Mouse (Mus musculus) thymus, postnatal 14 days (tissue): Measurements from ENCODE around the gene Nfe2l1.
"Not testable (repeated sequence)": the region's sequence is repeated elsewhere in the genome, so short reads cannot be mapped to it uniquely, and the experiment has no call there.

ENCODE experiments used
- DNase-seq: peaks from one replicate; pipeline ENCODE4 v3.0.0; 2021

Nfe2l1 gene

GRCm38 (mm10) chr11:96829813-96830538, at the start of gene Nfe2l1:
Gene Nfe2l1, minus strand, starts transcription at chr11:96829968.
- peak; percentile 98 for DNase-seq

- DNase-seq = no peak
Measured at GRCm38 (mm10) chr11:96879359-96879758, 49.6 kb upstream of the Nfe2l1 start.

GRCm38 (mm10) chr11:96878715-96879114, 48.9 kb upstream of the Nfe2l1 start:
- DNase-seq = no peak

- no peak for DNase-seq
Measured at GRCm38 (mm10) chr11:96877071-96877470, 47.3 kb upstream of the Nfe2l1 start.

- DNase-seq = no peak
Measured at GRCm38 (mm10) chr11:96876300-96877040, 46.7 kb upstream of the Nfe2l1 start.

- DNase-seq = peak; percentile 81
Measured at GRCm38 (mm10) chr11:96875745-96876144, 46.0 kb upstream of the Nfe2l1 start.

- DNase-seq = no peak
Measured at GRCm38 (mm10) chr11:96875270-96875669, 45.5 kb upstream of the Nfe2l1 start.

GRCm38 (mm10) chr11:96873601-96874140, 43.9 kb upstream of the Nfe2l1 start:
- DNase-seq = no peak

- no peak for DNase-seq
Measured at GRCm38 (mm10) chr11:96872441-96873379, 42.9 kb upstream of the Nfe2l1 start.

GRCm38 (mm10) chr11:96867149-96867548, 37.4 kb upstream of the Nfe2l1 start:
- DNase-seq = peak; percentile 65

GRCm38 (mm10) chr11:96863206-96863995, 33.6 kb upstream of the Nfe2l1 start:
- DNase-seq = no peak

- no peak for DNase-seq
Measured at GRCm38 (mm10) chr11:96862534-96862933, 32.8 kb upstream of the Nfe2l1 start.

- DNase-seq = peak; percentile 96
Measured at GRCm38 (mm10) chr11:96861878-96862289, 32.1 kb upstream of the Nfe2l1 start.

- DNase-seq = no peak
Measured at GRCm38 (mm10) chr11:96861446-96861845, 31.7 kb upstream of the Nfe2l1 start.

- DNase-seq = peak; percentile 72
Measured at GRCm38 (mm10) chr11:96860564-96860963, 30.8 kb upstream of the Nfe2l1 start.

- no peak for DNase-seq
Measured at GRCm38 (mm10) chr11:96859635-96860034, 29.9 kb upstream of the Nfe2l1 start.

- DNase-seq = no peak
Measured at GRCm38 (mm10) chr11:96857446-96857845, 27.7 kb upstream of the Nfe2l1 start.

GRCm38 (mm10) chr11:96849681-96850467, 20.1 kb upstream of the Nfe2l1 start, which contains the start of gene Copz2:
Gene Copz2, plus strand, starts transcription at chr11:96849870.
- DNase-seq = no peak

- DNase-seq = not testable (repeated sequence)
Measured at GRCm38 (mm10) chr11:96849145-96849544, 19.4 kb upstream of the Nfe2l1 start.

- DNase-seq = no peak
Measured at GRCm38 (mm10) chr11:96848694-96849093, 18.9 kb upstream of the Nfe2l1 start.

GRCm38 (mm10) chr11:96847240-96847639, 17.5 kb upstream of the Nfe2l1 start:
- DNase-seq = no peak
